Mouse (Mus musculus) forebrain, embryonic 10.5 days (tissue): Measurements from ENCODE around the gene Nr2c1. TPM values are rescaled to one million over a fixed set of nuclear protein-coding genes. Genes with fewer than 3 reads are reported as not detected.

ENCODE experiments used
- DNase-seq: peaks from one replicate; pipeline ENCODE4 v3.0.0-alpha.2; 2017; ENCODE audit warnings: low spot score; ENCODE audit errors: extremely low spot score
- H3K27ac ChIP-seq: fragments of 300-500 bp; sonication (generic); 2 replicates; pipeline ENCODE4 v1.5.1; 2016; ENCODE audit warnings: mild to moderate bottlenecking
- H3K27me3 ChIP-seq: fragments of 300-500 bp; sonication (generic); 2 replicates; pipeline ENCODE4 v1.6.1; 2016; ENCODE audit warnings: mild to moderate bottlenecking; ENCODE audit not compliant: poor library complexity, severe bottlenecking
- H3K36me3 ChIP-seq: fragments of 300-500 bp; sonication (generic); replicated peaks from 2 replicates; pipeline ENCODE4 v1.6.1; 2016; ENCODE audit warnings: mild to moderate bottlenecking, moderate library complexity
- H3K4me1 ChIP-seq: fragments of 300-500 bp; sonication (generic); 2 replicates; pipeline ENCODE4 v1.6.1; 2016
- H3K4me3 ChIP-seq: fragments of 300-500 bp; sonication (generic); 2 replicates; pipeline ENCODE4 v1.5.1; 2016; ENCODE audit warnings: mild to moderate bottlenecking, moderate library complexity
- H3K9me3 ChIP-seq: fragments of 300-500 bp; sonication (generic); 2 replicates; pipeline ENCODE4 v1.6.1; 2016; ENCODE audit warnings: mild to moderate bottlenecking, moderate library complexity
- WGBS: fragments of 180-500 bp; shearing (Covaris S2); methylation state at CpG from one replicate; pipeline ENCODE4 v1.1.7; 2016; 5-methylcytosine and 5-hydroxymethylcytosine counted together
- polyA plus RNA-seq: library from polyadenylated mRNA; unstranded; fragments of >200 nt; fragmentation: Nextera tagmentation; extraction: Ambion mirVana; gene quantifications from 2 replicates; pipeline ENCODE4 v1.2.1, GENCODE M21; 2016

Gene Nr2c1
- polyA plus RNA-seq = 11.0 and 11.3 TPM in 2 replicates

- Histone ChIP-seq H3K9me3 (no peaks in the 10 kb centered on the region), H3K4me3 (peak within 1 kb of the TSS; percentile 89), H3K27ac (peak within 1 kb of the TSS; percentile 96), H3K4me1 (peaks cover 27% of the 10 kb centered on the region), H3K36me3 (peaks cover 8% of the 10 kb centered on the region; the same call in 1 of the 2 replicates), H3K27me3 (no peaks in the 10 kb centered on the region)
- 0% methylated on average over 64 of the region's 64 CpGs for WGBS
- DNase-seq = peak; percentile 89
Measured at GRCm38 (mm10) chr10:94147756-94148531, at the start of gene Nr2c1. Nr2c1 (plus strand) TSS chr10:94148023.

GRCm38 (mm10) chr10:94098100-94098499 lies 49.7 kb upstream of the Nr2c1 start:
- WGBS = 86% methylated on average over 3 of the region's 3 CpGs
- no peak for DNase-seq
- H3K27ac ChIP-seq = no peak overlapping the region
- peaks cover 13% of the 10 kb centered on the region for H3K4me1 ChIP-seq
- no peaks in the 10 kb centered on the region for H3K27me3 ChIP-seq
- H3K9me3 ChIP-seq = no peaks in the 10 kb centered on the region
- no peak overlapping the region for H3K4me3 ChIP-seq
- H3K36me3 ChIP-seq = peaks cover 14% of the 10 kb centered on the region

- Histone ChIP-seq H3K9me3 (no peaks in the 10 kb centered on the region), H3K4me1 (no peaks in the 10 kb centered on the region), H3K27ac (no peak overlapping the region), H3K4me3 (no peak overlapping the region), H3K27me3 (no peaks in the 10 kb centered on the region), H3K36me3 (peaks cover 26% of the 10 kb centered on the region)
- no peak for DNase-seq
- WGBS = 93% methylated on average over 10 of the region's 10 CpGs
Measured at GRCm38 (mm10) chr10:94105498-94105897, 42.3 kb upstream of the Nr2c1 start.

GRCm38 (mm10) chr10:94107168-94107567 lies 40.7 kb upstream of the Nr2c1 start:
- no peak for DNase-seq
- Histone ChIP-seq H3K27ac (no peak overlapping the region), H3K36me3 (peaks cover 21% of the 10 kb centered on the region), H3K4me1 (no peaks in the 10 kb centered on the region), H3K27me3 (no peaks in the 10 kb centered on the region), H3K4me3 (no peak overlapping the region), H3K9me3 (no peaks in the 10 kb centered on the region)
- WGBS = 90% methylated on average over 4 of the region's 4 CpGs

GRCm38 (mm10) chr10:94107607-94108006 lies 40.2 kb upstream of the Nr2c1 start:
- Histone ChIP-seq H3K36me3 (peaks cover 20% of the 10 kb centered on the region), H3K9me3 (no peaks in the 10 kb centered on the region), H3K4me1 (no peaks in the 10 kb centered on the region), H3K4me3 (no peak overlapping the region), H3K27me3 (no peaks in the 10 kb centered on the region), H3K27ac (no peak overlapping the region)
- DNase-seq = no peak
- 91% methylated on average over 7 of the region's 7 CpGs for WGBS

GRCm38 (mm10) chr10:94108791-94109190 lies 39.0 kb upstream of the Nr2c1 start:
- peaks cover 14% of the 10 kb centered on the region for H3K36me3 ChIP-seq
- WGBS = 91% methylated on average over 6 of the region's 6 CpGs
- DNase-seq = no peak

GRCm38 (mm10) chr10:94110834-94111754 lies 36.7 kb upstream of the Nr2c1 start:
- Histone ChIP-seq H3K36me3 (peaks cover 5% of the 10 kb centered on the region), H3K27ac (0 out of 2 replicates have a peak overlapping the region, but pooled peaks have one; percentile 5), H3K27me3 (no peaks in the 10 kb centered on the region), H3K4me1 (0 out of 2 replicates have a peak, but pooled peaks cover 3% of the 10 kb centered on the region), H3K9me3 (no peaks in the 10 kb centered on the region), H3K4me3 (no peak overlapping the region)
- WGBS = 87% methylated on average over 9 of the region's 9 CpGs
- DNase-seq = no peak

More at GRCm38 (mm10) chr10:94108791-94109190, 39.0 kb upstream of the Nr2c1 start:
- H3K9me3 ChIP-seq = no peaks in the 10 kb centered on the region
- no peaks in the 10 kb centered on the region for H3K27me3 ChIP-seq
- no peaks in the 10 kb centered on the region for H3K4me1 ChIP-seq
- no peak overlapping the region for H3K27ac ChIP-seq
- H3K4me3 ChIP-seq = no peak overlapping the region

GRCm38 (mm10) chr10:94112207-94112606 lies 35.6 kb upstream of the Nr2c1 start:
- H3K27ac ChIP-seq = no peak overlapping the region
- DNase-seq = no peak
- H3K4me3 ChIP-seq = no peak overlapping the region
- 89% methylated on average over 3 of the region's 3 CpGs for WGBS
- H3K36me3 ChIP-seq = peaks cover 3% of the 10 kb centered on the region; the same call in 1 of the 2 replicates
- no peaks in the 10 kb centered on the region for H3K9me3 ChIP-seq
- no peaks in the 10 kb centered on the region for H3K27me3 ChIP-seq
- H3K4me1 ChIP-seq = 0 out of 2 replicates have a peak, but pooled peaks cover 4% of the 10 kb centered on the region

GRCm38 (mm10) chr10:94115893-94116599 lies 31.8 kb upstream of the Nr2c1 start:
- Histone ChIP-seq H3K36me3 (peaks cover 7% of the 10 kb centered on the region; the same call in 1 of the 2 replicates), H3K4me1 (0 out of 2 replicates have a peak, but pooled peaks cover 4% of the 10 kb centered on the region), H3K9me3 (no peaks in the 10 kb centered on the region), H3K27me3 (no peaks in the 10 kb centered on the region), H3K4me3 (no peak overlapping the region), H3K27ac (no peak overlapping the region)
- peak; percentile 72 for DNase-seq
- WGBS = 36% methylated on average over 6 of the region's 6 CpGs

- no peaks in the 10 kb centered on the region for H3K9me3 ChIP-seq
- no peak for DNase-seq
- 87% methylated on average over 12 of the region's 12 CpGs for WGBS
- no peaks in the 10 kb centered on the region for H3K27me3 ChIP-seq
- H3K36me3 ChIP-seq = peaks cover 12% of the 10 kb centered on the region
- H3K27ac ChIP-seq = no peak overlapping the region
- no peak overlapping the region for H3K4me3 ChIP-seq
- 0 out of 2 replicates have a peak, but pooled peaks cover 4% of the 10 kb centered on the region for H3K4me1 ChIP-seq
Measured at GRCm38 (mm10) chr10:94116781-94117340, 31.0 kb upstream of the Nr2c1 start.

GRCm38 (mm10) chr10:94117916-94118315 lies 29.9 kb upstream of the Nr2c1 start:
- Histone ChIP-seq H3K4me3 (no peak overlapping the region), H3K27ac (no peak overlapping the region), H3K36me3 (peaks cover 17% of the 10 kb centered on the region), H3K9me3 (no peaks in the 10 kb centered on the region), H3K27me3 (no peaks in the 10 kb centered on the region), H3K4me1 (0 out of 2 replicates have a peak, but pooled peaks cover 4% of the 10 kb centered on the region)
- 93% methylated on average over 3 of the region's 3 CpGs for WGBS
- no peak for DNase-seq

- H3K4me1 ChIP-seq = 0 out of 2 replicates have a peak, but pooled peaks cover 4% of the 10 kb centered on the region
- H3K4me3 ChIP-seq = no peak overlapping the region
- DNase-seq = no peak
- H3K36me3 ChIP-seq = peaks cover 28% of the 10 kb centered on the region
- H3K27me3 ChIP-seq = no peaks in the 10 kb centered on the region
- WGBS = 94% methylated on average over 7 of the region's 7 CpGs
- no peaks in the 10 kb centered on the region for H3K9me3 ChIP-seq
- H3K27ac ChIP-seq = no peak overlapping the region
Measured at GRCm38 (mm10) chr10:94118993-94119392, 28.8 kb upstream of the Nr2c1 start.
